Mouse (Mus musculus): ENCODE data around the gene Pin1rt1. TPM values are rescaled to one million over a fixed set of nuclear protein-coding genes. Genes with fewer than 3 reads are reported as not detected.
A peak's percentile ranks its signal among the peaks of the same experiment; 100 is the strongest.

The Pin1rt1 gene
- polyA plus RNA-seq, 1 experiment from 2014 or later, result not detected

GRCm38 (mm10) chr2:104743160-104743559, 27.0 kb upstream of the Pin1rt1 start:
- DNase-seq, result peak; percentile 44
- H3K4me2 ChIP-seq, result peak overlapping the region; percentile 98
- no peak overlapping the region for H3K9ac ChIP-seq
- no peak overlapping the region for H3K27ac ChIP-seq (ENCODE audit: low read depth)
- no peaks in the 10 kb centered on the region for H3K27me3 ChIP-seq (ENCODE audit: insufficient read depth, low read length)
- 0 out of 2 replicates have a peak, but pooled peaks cover 3% of the 10 kb centered on the region for H3K4me1 ChIP-seq (ENCODE audit: insufficient read depth)
- H3K36me3 ChIP-seq (ENCODE audit: insufficient read depth), result no peaks in the 10 kb centered on the region
- H3K4me3 ChIP-seq (ENCODE audit: low read depth, low read length), result peak overlapping the region; percentile 77
- WGBS, result 12% methylated on average over 7 of the region's 7 CpGs
- no peaks in the 10 kb centered on the region for H3K9me3 ChIP-seq (ENCODE audit: low read depth, low read length)
- no peak for TF ChIP-seq CTCF (IDR thresholded peaks at IDR 0.05; ENCODE audit: low read depth)
- peak; percentile 7; the same call in 1 of the 2 replicates for ATAC-seq (ENCODE audit: insufficient read depth)

- H3K9me3 ChIP-seq (ENCODE audit: low read depth, low read length), result no peaks in the 10 kb centered on the region
- no peaks in the 10 kb centered on the region for H3K27me3 ChIP-seq (ENCODE audit: insufficient read depth, low read length)
- DNase-seq (peak; percentile 92), ATAC-seq (ENCODE audit: insufficient read depth) (peak; percentile 95)
- TF ChIP-seq CTCF (IDR thresholded peaks at IDR 0.05; ENCODE audit: low read depth), result no peak
- no peak within 1 kb of the TSS for H3K27ac ChIP-seq (ENCODE audit: low read depth)
- no peaks in the 10 kb centered on the region for H3K36me3 ChIP-seq (ENCODE audit: insufficient read depth)
- WGBS, result under 1% methylated on average over 31 of the region's 31 CpGs
- peak within 1 kb of the TSS; percentile 77 for H3K4me3 ChIP-seq (ENCODE audit: low read depth, low read length)
- 0 out of 2 replicates have a peak, but pooled peaks cover 3% of the 10 kb centered on the region for H3K4me1 ChIP-seq (ENCODE audit: insufficient read depth)
- H3K9ac ChIP-seq, result peak within 1 kb of the TSS; percentile 68
- peak within 1 kb of the TSS; percentile 98 for H3K4me2 ChIP-seq
These were observed 26.5 kb upstream of the Pin1rt1 start, which contains the start of gene Depdc7 for GRCm38 (mm10) chr2:104742741-104743064. TSS of gene Depdc7 (minus strand) at chr2:104742878.

GRCm38 (mm10) chr2:104741896-104742740, 25.9 kb upstream of the Pin1rt1 start:
- H3K27ac ChIP-seq (ENCODE audit: low read depth), result no peak overlapping the region
- peak overlapping the region; percentile 77 for H3K4me3 ChIP-seq (ENCODE audit: low read depth, low read length)
- H3K9me3 ChIP-seq (ENCODE audit: low read depth, low read length), result no peaks in the 10 kb centered on the region
- TF ChIP-seq CTCF (IDR thresholded peaks at IDR 0.05; ENCODE audit: low read depth), result no peak
- DNase-seq (peak; percentile 49), ATAC-seq (ENCODE audit: insufficient read depth) (no peak)
- WGBS, result 4% methylated on average over 44 of the region's 46 CpGs
- no peaks in the 10 kb centered on the region for H3K27me3 ChIP-seq (ENCODE audit: insufficient read depth, low read length)
- H3K36me3 ChIP-seq (ENCODE audit: insufficient read depth), result no peaks in the 10 kb centered on the region
- 0 out of 2 replicates have a peak, but pooled peaks cover 3% of the 10 kb centered on the region for H3K4me1 ChIP-seq (ENCODE audit: insufficient read depth)
- H3K4me2 ChIP-seq, result peak overlapping the region; percentile 98
- H3K9ac ChIP-seq, result peak overlapping the region; percentile 68

- Histone ChIP-seq H3K4me3 (ENCODE audit: low read depth, low read length) (no peak overlapping the region), H3K27me3 (ENCODE audit: insufficient read depth, low read length) (no peaks in the 10 kb centered on the region), H3K27ac (ENCODE audit: low read depth) (no peak overlapping the region), H3K36me3 (ENCODE audit: insufficient read depth) (no peaks in the 10 kb centered on the region), H3K9ac (no peak overlapping the region), H3K4me2 (peak overlapping the region; percentile 98; the same call in 1 of the 2 replicates), H3K9me3 (ENCODE audit: low read depth, low read length) (no peaks in the 10 kb centered on the region), H3K4me1 (ENCODE audit: insufficient read depth) (0 out of 2 replicates have a peak, but pooled peaks cover 3% of the 10 kb centered on the region)
- DNase-seq (no peak), ATAC-seq (ENCODE audit: insufficient read depth) (no peak)
- TF ChIP-seq CTCF (IDR thresholded peaks at IDR 0.05; ENCODE audit: low read depth), result no peak
- WGBS, result 32% methylated on average over 7 of the region's 7 CpGs
These were observed 25.0 kb upstream of the Pin1rt1 start for GRCm38 (mm10) chr2:104741015-104741758.

GRCm38 (mm10) chr2:104740248-104740949, 24.2 kb upstream of the Pin1rt1 start:
- no peaks in the 10 kb centered on the region for H3K9me3 ChIP-seq (ENCODE audit: low read depth, low read length)
- ATAC-seq (ENCODE audit: insufficient read depth) (no peak), DNase-seq (no peak)
- H3K9ac ChIP-seq, result no peak overlapping the region
- H3K4me2 ChIP-seq, result no peak overlapping the region
- H3K27ac ChIP-seq (ENCODE audit: low read depth), result no peak overlapping the region
- H3K36me3 ChIP-seq (ENCODE audit: insufficient read depth), result no peaks in the 10 kb centered on the region
- TF ChIP-seq CTCF (IDR thresholded peaks at IDR 0.05; ENCODE audit: low read depth), result no peak
- H3K27me3 ChIP-seq (ENCODE audit: insufficient read depth, low read length), result no peaks in the 10 kb centered on the region
- 0 out of 2 replicates have a peak, but pooled peaks cover 3% of the 10 kb centered on the region for H3K4me1 ChIP-seq (ENCODE audit: insufficient read depth)
- 52% methylated on average over 7 of the region's 7 CpGs for WGBS
- H3K4me3 ChIP-seq (ENCODE audit: low read depth, low read length), result no peak overlapping the region

- 0 out of 2 replicates have a peak, but pooled peaks cover 3% of the 10 kb centered on the region for H3K4me1 ChIP-seq (ENCODE audit: insufficient read depth)
- WGBS, result 88% methylated on average over 2 of the region's 2 CpGs
- no peaks in the 10 kb centered on the region for H3K27me3 ChIP-seq (ENCODE audit: insufficient read depth, low read length)
- no peak overlapping the region for H3K4me3 ChIP-seq (ENCODE audit: low read depth, low read length)
- H3K4me2 ChIP-seq, result no peak overlapping the region
- no peak for ATAC-seq (ENCODE audit: insufficient read depth)
- no peak overlapping the region for H3K9ac ChIP-seq
- TF ChIP-seq CTCF (IDR thresholded peaks at IDR 0.05; ENCODE audit: low read depth), result no peak
- DNase-seq, result no peak
- no peak overlapping the region for H3K27ac ChIP-seq (ENCODE audit: low read depth)
- no peaks in the 10 kb centered on the region for H3K9me3 ChIP-seq (ENCODE audit: low read depth, low read length)
- no peaks in the 10 kb centered on the region for H3K36me3 ChIP-seq (ENCODE audit: insufficient read depth)
These were observed 23.5 kb upstream of the Pin1rt1 start for GRCm38 (mm10) chr2:104739691-104740090.
